Mouse (Mus musculus): ENCODE measurements around the gene Iqcf3. TPM values are rescaled to one million over a fixed set of nuclear protein-coding genes. Genes with fewer than 3 reads are reported as not detected.

Iqcf3 gene
- polyA plus RNA-seq, 1 experiment: not detected

DNA sequence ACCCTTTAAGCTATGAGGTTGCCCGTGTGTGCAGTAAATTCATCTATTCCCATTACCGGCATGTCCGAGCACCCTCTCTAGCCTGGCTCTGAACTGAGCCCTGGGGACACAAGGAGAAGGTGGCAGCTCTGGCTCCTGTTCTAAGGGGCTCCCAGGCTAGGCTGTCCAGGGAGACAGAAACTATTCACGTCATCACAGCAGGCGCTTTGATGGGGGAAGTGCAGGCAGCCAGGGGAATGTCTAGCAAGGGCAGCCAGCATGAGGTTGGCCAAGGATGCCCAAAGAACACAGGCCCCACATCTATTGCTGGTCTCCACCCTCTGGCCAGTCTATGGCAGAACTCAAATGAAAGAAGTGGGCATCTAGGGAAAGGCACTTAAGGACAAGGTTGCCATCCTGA is 103.5 kb downstream of the Iqcf3 start:
- Histone ChIP-seq H3K4me1 (ENCODE audit: control insufficient read depth, insufficient read depth, insufficient read length) (peaks cover 4% of the 10 kb centered on the region), H3K27me3 (ENCODE audit: control insufficient read depth, insufficient read depth, low read length) (no peaks in the 10 kb centered on the region), H3K36me3 (ENCODE audit: control insufficient read depth, insufficient read depth, low read length) (no peaks in the 10 kb centered on the region), H3K4me3 (ENCODE audit: extremely low read depth, insufficient read depth, insufficient read length) (no peak overlapping the region), H3K27ac (ENCODE audit: insufficient read depth, low read length) (no peak overlapping the region)
- 92% methylated on average over 5 of the region's 5 CpGs for WGBS
- no peak for TF ChIP-seq POLR2A (IDR thresholded peaks at IDR 0.05; ENCODE audit: low read depth, low read length)
- TF ChIP-seq CTCF (IDR thresholded peaks at IDR 0.05; ENCODE audit: extremely low read depth, insufficient read depth, insufficient read length, insufficient replicate concordance): no peak
- no peak for DNase-seq (ENCODE audit: low read depth in 1 of 2, low spot score in 2 of 2)

GRCm38 (mm10) chr9:106457163-106457559 is 104.3 kb downstream of the Iqcf3 start:
- Histone ChIP-seq H3K4me1 (ENCODE audit: control insufficient read depth, insufficient read depth, insufficient read length) (peaks cover 4% of the 10 kb centered on the region), H3K36me3 (ENCODE audit: control insufficient read depth, insufficient read depth, low read length) (no peaks in the 10 kb centered on the region), H3K27me3 (ENCODE audit: control insufficient read depth, insufficient read depth, low read length) (no peaks in the 10 kb centered on the region), H3K4me3 (ENCODE audit: extremely low read depth, insufficient read depth, insufficient read length) (no peak overlapping the region), H3K27ac (ENCODE audit: insufficient read depth, low read length) (no peak overlapping the region)
- 94% methylated on average over 9 of the region's 9 CpGs for WGBS
- no peak for TF ChIP-seq POLR2A (IDR thresholded peaks at IDR 0.05; ENCODE audit: low read depth, low read length)
- no peak for TF ChIP-seq CTCF (IDR thresholded peaks at IDR 0.05; ENCODE audit: extremely low read depth, insufficient read depth, insufficient read length, insufficient replicate concordance)
- DNase-seq (ENCODE audit: low read depth in 1 of 2, low spot score in 2 of 2): no peak

DNA sequence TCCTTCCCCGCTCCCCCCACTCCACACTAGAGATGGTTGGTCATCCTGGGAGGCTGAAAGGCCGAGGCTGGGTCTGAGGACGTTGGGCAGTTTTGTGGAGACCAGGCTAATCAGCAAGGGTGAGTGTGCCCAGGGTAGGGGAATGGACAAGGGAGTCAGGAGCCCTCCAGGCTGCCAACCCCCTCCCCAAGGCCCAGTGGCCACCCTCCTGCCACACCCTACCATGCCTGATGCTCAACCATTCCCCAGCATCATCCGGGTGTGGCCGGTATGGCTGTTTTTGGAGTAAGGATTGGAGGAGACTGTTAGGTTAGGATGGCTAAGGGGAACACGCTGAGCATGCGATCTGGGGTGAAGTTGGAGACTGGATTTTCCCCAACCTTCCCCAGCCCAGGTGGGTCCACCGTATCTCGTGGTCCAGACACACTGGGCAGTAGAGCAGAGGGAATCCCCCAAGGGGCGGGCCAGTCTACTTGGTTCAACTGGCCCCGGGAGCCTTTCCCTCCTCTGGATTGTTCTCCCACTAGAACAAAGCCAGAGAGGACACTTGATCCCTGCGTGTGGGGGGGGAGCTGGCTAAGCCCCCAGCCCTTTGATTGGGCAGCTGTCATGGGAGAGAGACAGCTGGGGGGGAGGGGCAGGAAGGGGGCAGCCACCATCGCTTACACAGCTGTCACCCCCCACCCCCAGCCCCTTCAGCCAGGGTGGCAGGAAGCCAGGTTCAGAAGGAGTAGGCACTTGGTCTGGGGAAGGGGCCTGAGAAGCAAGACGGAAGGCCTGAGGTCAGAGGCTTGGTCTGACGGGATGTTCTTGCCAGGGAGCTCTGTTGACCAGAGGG is 104.9 kb downstream of the Iqcf3 start:
- WGBS: 89% methylated on average over 15 of the region's 15 CpGs
- H3K4me3 ChIP-seq (ENCODE audit: extremely low read depth, insufficient read depth, insufficient read length): no peak overlapping the region
- DNase-seq (ENCODE audit: low read depth in 1 of 2, low spot score in 2 of 2): no peak
- no peak for TF ChIP-seq CTCF (IDR thresholded peaks at IDR 0.05; ENCODE audit: extremely low read depth, insufficient read depth, insufficient read length, insufficient replicate concordance)
- TF ChIP-seq POLR2A (IDR thresholded peaks at IDR 0.05; ENCODE audit: low read depth, low read length): no peak
- H3K4me1 ChIP-seq (ENCODE audit: control insufficient read depth, insufficient read depth, insufficient read length): peaks cover 4% of the 10 kb centered on the region
- no peak overlapping the region for H3K27ac ChIP-seq (ENCODE audit: insufficient read depth, low read length)
- no peaks in the 10 kb centered on the region for H3K36me3 ChIP-seq (ENCODE audit: control insufficient read depth, insufficient read depth, low read length)
- H3K27me3 ChIP-seq (ENCODE audit: control insufficient read depth, insufficient read depth, low read length): no peaks in the 10 kb centered on the region

GRCm38 (mm10) chr9:106454888-106455681 is 106.3 kb downstream of the Iqcf3 start:
- TF ChIP-seq POLR2A (IDR thresholded peaks at IDR 0.05; ENCODE audit: low read depth, low read length) (no peak), CTCF (IDR thresholded peaks at IDR 0.05; ENCODE audit: extremely low read depth, insufficient read depth, insufficient read length, insufficient replicate concordance) (no peak)
- Histone ChIP-seq H3K36me3 (ENCODE audit: control insufficient read depth, insufficient read depth, low read length) (no peaks in the 10 kb centered on the region), H3K27me3 (ENCODE audit: control insufficient read depth, insufficient read depth, low read length) (no peaks in the 10 kb centered on the region), H3K4me1 (ENCODE audit: control insufficient read depth, insufficient read depth, insufficient read length) (peaks cover 4% of the 10 kb centered on the region), H3K27ac (ENCODE audit: insufficient read depth, low read length) (no peak overlapping the region), H3K4me3 (ENCODE audit: extremely low read depth, insufficient read depth, insufficient read length) (no peak overlapping the region)
- WGBS: 83% methylated on average over 17 of the region's 17 CpGs
- no peak for DNase-seq (ENCODE audit: low read depth in 1 of 2, low spot score in 2 of 2)

- no peaks in the 10 kb centered on the region for H3K36me3 ChIP-seq (ENCODE audit: control insufficient read depth, insufficient read depth, low read length)
- TF ChIP-seq CTCF (IDR thresholded peaks at IDR 0.05; ENCODE audit: extremely low read depth, insufficient read depth, insufficient read length, insufficient replicate concordance): no peak
- TF ChIP-seq POLR2A (IDR thresholded peaks at IDR 0.05; ENCODE audit: low read depth, low read length): no peak
- WGBS: 32% methylated on average over 16 of the region's 20 CpGs
- no peaks in the 10 kb centered on the region for H3K27me3 ChIP-seq (ENCODE audit: control insufficient read depth, insufficient read depth, low read length)
- DNase-seq (ENCODE audit: low read depth in 1 of 2, low spot score in 2 of 2): no peak
- peaks cover 4% of the 10 kb centered on the region for H3K4me1 ChIP-seq (ENCODE audit: control insufficient read depth, insufficient read depth, insufficient read length)
- H3K4me3 ChIP-seq (ENCODE audit: extremely low read depth, insufficient read depth, insufficient read length): peak overlapping the region; percentile 54; the same call in 1 of the 2 replicates
- H3K27ac ChIP-seq (ENCODE audit: insufficient read depth, low read length): no peak overlapping the region
Observed at GRCm38 (mm10) chr9:106454071-106454761, 107.2 kb downstream of the Iqcf3 start.

DNA sequence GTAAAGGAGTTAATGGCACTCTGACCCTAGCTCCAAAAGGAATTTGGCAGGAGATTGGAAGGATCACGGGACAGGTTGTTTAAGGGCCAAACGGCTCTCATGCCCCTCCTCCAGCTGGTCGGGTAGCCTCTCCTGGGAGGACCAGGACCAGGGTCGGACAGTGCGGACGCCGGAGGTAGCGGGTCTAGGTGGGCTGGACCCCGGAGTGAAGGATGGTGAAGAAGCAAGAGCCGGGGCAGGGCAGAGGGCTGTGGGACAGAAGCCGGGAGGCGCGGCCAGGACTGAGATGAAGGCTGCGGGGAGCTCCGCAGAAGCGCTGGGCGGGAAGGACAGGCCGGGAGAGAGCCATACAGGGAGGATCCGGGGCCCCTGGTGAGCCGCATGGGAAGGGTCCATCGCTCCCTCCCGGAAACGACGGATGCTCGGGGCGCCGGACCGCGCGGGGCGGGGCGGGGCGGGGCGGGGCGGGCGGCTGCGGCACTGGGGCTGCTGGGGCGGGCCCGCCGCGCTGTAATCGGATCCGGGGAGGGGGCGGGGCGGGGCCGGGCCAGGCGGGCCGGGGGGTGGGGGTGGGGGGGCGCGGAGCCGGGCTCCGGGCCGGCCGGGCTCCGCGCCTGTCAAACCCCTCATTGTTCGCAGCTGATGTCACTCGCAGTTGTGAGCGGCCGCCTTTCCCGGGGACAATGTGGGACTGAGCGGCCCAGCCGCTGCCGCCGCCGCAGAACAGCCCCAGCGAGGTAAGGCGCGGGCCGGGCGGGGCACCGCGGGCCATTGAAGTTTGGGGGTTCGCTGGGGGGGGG is 108.0 kb downstream of the Iqcf3 start, which contains the start of gene Pcbp4:
Gene Pcbp4 (plus strand): TSS at position 21 of the 800 bp plus-strand sequence.
- TF ChIP-seq POLR2A (IDR thresholded peaks at IDR 0.05; ENCODE audit: low read depth, low read length) (no peak), CTCF (IDR thresholded peaks at IDR 0.05; ENCODE audit: extremely low read depth, insufficient read depth, insufficient read length, insufficient replicate concordance) (no peak)
- Histone ChIP-seq H3K4me3 (ENCODE audit: extremely low read depth, insufficient read depth, insufficient read length) (peak within 1 kb of the TSS; percentile 60), H3K27me3 (ENCODE audit: control insufficient read depth, insufficient read depth, low read length) (no peaks in the 10 kb centered on the region), H3K27ac (ENCODE audit: insufficient read depth, low read length) (no peak within 1 kb of the TSS; the same call in 1 of the 2 replicates), H3K36me3 (ENCODE audit: control insufficient read depth, insufficient read depth, low read length) (no peaks in the 10 kb centered on the region), H3K4me1 (ENCODE audit: control insufficient read depth, insufficient read depth, insufficient read length) (peaks cover 4% of the 10 kb centered on the region)
- WGBS: 3% methylated on average over 48 of the region's 74 CpGs
- DNase-seq (ENCODE audit: low read depth in 1 of 2, low spot score in 2 of 2): no peak

Other genes starting within 250 kb of the Iqcf3 start
- 73.1 and 93.2 TPM in 2 replicates for gene Dusp7, start 193.0 kb downstream of the Iqcf3 start, polyA plus RNA-seq (2012; rRNA removed)
- 365 and 397 TPM in 2 replicates for gene Rpl29, start 132.2 kb downstream of the Iqcf3 start, polyA plus RNA-seq (2012; rRNA removed)
- gene Acy1, start 123.3 kb downstream of the Iqcf3 start, polyA plus RNA-seq (2012; rRNA removed): 7.7 and 9.2 TPM in 2 replicates
- gene Abhd14b, start 114.2 kb downstream of the Iqcf3 start, polyA plus RNA-seq (2012; rRNA removed): 14.6 and 16.7 TPM in 2 replicates
- 11.5 and 12.7 TPM in 2 replicates for gene Abhd14a, start 114.0 kb downstream of the Iqcf3 start, polyA plus RNA-seq (2012; rRNA removed)
- gene Pcbp4, start 108.3 kb downstream of the Iqcf3 start, polyA plus RNA-seq (2012; rRNA removed): 15.8 and 22.4 TPM in 2 replicates
- 0.28 and 0.66 TPM in 2 replicates for gene Gpr62, start 95.7 kb downstream of the Iqcf3 start, polyA plus RNA-seq (2012; rRNA removed)
- gene Rrp9, start 85.7 kb downstream of the Iqcf3 start, polyA plus RNA-seq (2012; rRNA removed): 33.9 and 36.8 TPM in 2 replicates
- gene Parp3, start 84.7 kb downstream of the Iqcf3 start, polyA plus RNA-seq (2012; rRNA removed): 43.3 and 57.9 TPM in 2 replicates
- not detected in 2 replicates for gene Iqcf1, start 61.7 kb downstream of the Iqcf3 start, polyA plus RNA-seq (2012; rRNA removed)
- not detected in 2 replicates for gene Iqcf5, start 47.1 kb downstream of the Iqcf3 start, polyA plus RNA-seq (2012; rRNA removed)
- not detected in 2 replicates for gene Iqcf4, start 9.4 kb upstream of the Iqcf3 start, polyA plus RNA-seq (2012; rRNA removed)
- not detected in 2 replicates for gene Iqcf6, start 65.0 kb upstream of the Iqcf3 start, polyA plus RNA-seq (2012; rRNA removed)
- 0.06 TPM in 1 of 2 replicates, not detected in the other for gene Grm2, start 94.5 kb upstream of the Iqcf3 start, polyA plus RNA-seq (2012; rRNA removed)
- gene Tex264, start 124.3 kb upstream of the Iqcf3 start, polyA plus RNA-seq (2012; rRNA removed): 43.5 and 46.5 TPM in 2 replicates
- 22.9 and 30.5 TPM in 2 replicates for gene Rad54l2, start 227.6 kb upstream of the Iqcf3 start, polyA plus RNA-seq (2012; rRNA removed)